Mouse (Mus musculus) ovary, postnatal 14 days (tissue): ENCODE results near the gene Ticrr.
A peak's percentile ranks its signal among the peaks of the same experiment; 100 is the strongest.

ENCODE experiments used
- DNase-seq: peaks from one replicate; pipeline ENCODE4 v3.0.0; 2022; ENCODE audit warnings: low spot score

Ticrr gene

DNA sequence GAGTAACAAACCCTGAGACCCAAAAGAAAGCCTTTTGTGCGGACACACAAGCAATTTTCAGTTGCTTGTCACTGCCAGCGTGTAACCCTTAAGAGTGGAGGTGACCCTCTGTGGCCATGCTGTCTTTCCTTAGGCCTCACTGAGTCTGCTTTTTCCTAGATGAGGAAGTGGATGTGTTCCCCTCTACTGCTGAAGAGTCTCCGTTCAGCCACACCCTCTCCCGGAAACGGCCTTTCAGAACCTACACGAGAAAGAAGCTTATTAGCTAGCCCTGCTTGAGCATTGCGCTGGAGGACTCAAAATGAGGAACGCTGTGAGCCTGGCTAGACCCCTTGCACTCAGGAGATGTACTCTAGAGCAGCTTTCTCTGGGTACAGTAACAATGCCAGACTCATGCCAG is 36.5 kb downstream of the Ticrr start:
- no peak for DNase-seq

- DNase-seq: no peak
Observed at GRCm38 (mm10) chr7:79702755-79703154, 42.8 kb downstream of the Ticrr start.

GRCm38 (mm10) chr7:79705210-79705609 is 45.2 kb downstream of the Ticrr start:
- no peak for DNase-seq

DNA sequence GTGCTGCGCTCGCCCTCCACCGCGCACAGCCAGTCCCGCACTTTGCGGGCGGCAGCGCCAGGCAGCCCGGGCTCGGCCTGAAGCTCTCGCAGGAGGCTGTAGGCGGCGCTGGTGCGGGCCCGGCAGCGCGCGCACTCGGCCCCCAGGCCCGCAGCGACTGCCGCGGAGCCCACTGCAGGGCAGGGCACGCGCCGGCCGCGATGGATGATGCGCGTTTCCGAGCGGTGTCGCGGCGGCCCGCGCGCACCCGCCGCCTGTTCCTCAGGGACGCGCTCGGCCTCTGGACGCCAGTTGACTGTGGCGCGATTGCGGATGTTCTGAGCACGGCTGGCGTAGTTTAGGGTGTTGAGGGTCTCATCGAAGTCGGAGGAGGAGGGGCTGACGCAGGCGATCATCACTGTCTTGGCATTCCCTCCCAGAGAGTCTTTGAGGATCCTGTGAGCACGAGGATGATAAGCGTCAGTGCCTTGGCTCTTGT is 50.2 kb downstream of the Ticrr start:
- DNase-seq: no peak

GRCm38 (mm10) chr7:79710831-79711230 is 50.8 kb downstream of the Ticrr start:
- DNase-seq: no peak

DNA sequence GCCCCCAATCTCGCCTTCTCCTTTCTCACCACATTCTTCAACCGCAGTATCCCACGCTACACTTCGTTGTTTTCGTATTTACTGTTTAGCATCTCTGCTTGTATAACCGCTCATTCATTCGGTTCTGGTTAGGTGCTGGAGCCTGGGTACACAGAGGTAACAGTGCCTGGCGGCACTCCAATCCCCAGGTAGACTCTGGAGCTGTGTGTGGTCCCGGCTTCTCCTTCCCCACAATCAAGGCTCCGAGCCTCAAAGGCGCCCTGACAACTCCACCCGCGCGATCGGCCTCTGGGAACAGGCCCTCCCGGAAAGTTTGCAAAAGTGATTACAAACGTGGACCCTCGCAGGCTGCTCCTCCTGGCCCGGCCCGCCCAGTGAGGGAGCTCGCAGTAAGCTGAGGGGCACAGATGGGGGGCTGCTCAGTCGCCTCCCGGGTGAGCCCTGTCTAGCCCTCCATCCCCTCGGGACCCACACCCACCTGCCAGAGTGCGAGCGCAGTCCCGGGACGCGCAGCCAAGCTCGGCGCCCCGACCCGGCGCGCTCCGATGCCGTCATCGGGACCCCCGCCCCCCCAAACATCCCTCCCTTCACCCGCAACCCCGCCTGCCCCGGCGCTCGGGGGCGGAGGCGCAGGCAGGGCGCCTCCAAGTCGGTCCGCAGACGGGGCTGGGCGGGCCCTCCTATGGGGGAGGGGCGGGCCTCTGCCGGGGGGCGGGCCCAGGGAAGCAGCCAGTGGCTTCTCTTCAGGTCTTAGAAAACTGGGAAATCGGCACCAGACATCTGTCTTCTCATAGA is 55.4 kb downstream of the Ticrr start, which contains the start of gene Kif7:
Gene Kif7 (minus strand): TSS at position 534 of the 795 bp plus-strand sequence.
- peak; percentile 79 for DNase-seq

DNA sequence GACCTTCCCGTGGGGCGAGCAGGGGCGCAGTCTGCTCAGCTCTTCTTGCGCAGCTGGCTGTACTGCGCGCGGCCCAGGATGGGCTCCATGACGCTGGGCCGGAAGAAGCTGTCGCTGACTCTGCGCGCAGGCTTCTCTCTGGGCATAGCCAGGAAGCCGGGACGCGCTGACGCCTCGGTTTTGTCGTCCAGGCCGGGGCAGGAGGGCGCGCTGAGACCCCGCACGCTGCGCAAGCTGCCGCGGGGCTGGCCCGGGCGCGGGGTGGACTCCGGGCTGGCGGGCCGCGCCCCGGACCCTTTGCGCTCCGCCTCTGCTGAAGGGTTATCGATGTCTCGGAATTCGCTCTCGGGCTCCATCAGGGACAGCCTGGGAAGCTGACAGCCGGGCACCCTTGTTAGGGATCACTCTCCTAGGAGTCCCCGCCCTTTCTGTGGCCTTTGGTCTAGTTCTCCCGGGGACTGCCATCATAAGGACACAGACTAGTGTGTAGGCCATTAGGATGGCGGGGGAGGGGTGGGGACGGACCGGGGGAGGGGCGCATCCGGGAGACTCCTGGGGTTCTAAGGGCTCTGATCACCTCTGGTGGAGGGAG is 61.5 kb downstream of the Ticrr start:
- peak; percentile 40 for DNase-seq

GRCm38 (mm10) chr7:79727091-79727490 is 67.1 kb downstream of the Ticrr start:
- DNase-seq: no peak

- peak; percentile 48 for DNase-seq
Observed at GRCm38 (mm10) chr7:79728219-79728618, 68.2 kb downstream of the Ticrr start.

DNA sequence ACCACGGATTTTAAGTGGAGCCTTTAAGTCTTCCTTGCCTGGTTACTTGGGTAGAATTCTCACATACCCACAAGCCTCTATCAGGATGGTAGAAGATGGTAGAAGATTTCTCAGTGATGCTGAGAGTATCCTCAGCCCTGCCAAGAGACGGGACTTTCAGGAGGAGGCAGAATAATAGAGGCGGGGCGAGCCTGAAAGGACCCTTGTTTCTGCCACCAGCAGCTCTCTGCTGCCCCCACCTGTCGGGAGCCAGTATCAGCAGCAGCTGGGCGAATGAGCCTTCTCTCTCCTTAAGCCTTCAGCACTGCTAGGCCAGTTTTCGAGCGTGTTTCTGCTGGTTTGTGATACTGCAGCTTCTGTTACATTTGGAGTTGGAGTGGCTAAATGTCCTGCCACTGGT is 69.2 kb downstream of the Ticrr start:
- peak; percentile 65 for DNase-seq

GRCm38 (mm10) chr7:79729743-79730370 is 69.9 kb downstream of the Ticrr start:
- no peak for DNase-seq

- DNase-seq: no peak
Observed at GRCm38 (mm10) chr7:79731438-79731837, 71.4 kb downstream of the Ticrr start.

GRCm38 (mm10) chr7:79732622-79733021 is 72.6 kb downstream of the Ticrr start, which contains the start of gene Plin1:
Gene Plin1 (minus strand): TSS chr7:79732903.
- no peak for DNase-seq

DNA sequence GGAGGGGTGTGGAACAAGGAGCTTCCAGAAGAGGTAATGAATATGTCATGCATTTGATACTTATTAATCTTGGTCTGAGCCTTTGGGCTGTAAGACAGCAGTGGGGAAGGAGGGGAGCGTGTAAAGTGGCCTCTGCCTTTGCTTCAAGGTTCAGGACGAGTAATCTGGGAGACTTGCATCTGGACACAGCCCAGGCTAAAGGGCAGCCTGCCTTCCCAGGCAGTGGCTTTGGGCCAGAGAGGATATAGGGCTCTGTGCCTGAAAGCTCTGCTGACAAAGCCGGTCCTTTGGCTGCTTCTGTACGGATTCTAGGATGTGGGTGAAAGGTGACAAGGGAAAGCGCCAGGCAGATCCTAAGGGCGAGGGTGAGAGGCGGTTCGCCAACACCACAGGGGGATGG is 74.6 kb downstream of the Ticrr start:
- DNase-seq: peak; percentile 49

GRCm38 (mm10) chr7:79736511-79736910 is 76.5 kb downstream of the Ticrr start:
- no peak for DNase-seq

DNA sequence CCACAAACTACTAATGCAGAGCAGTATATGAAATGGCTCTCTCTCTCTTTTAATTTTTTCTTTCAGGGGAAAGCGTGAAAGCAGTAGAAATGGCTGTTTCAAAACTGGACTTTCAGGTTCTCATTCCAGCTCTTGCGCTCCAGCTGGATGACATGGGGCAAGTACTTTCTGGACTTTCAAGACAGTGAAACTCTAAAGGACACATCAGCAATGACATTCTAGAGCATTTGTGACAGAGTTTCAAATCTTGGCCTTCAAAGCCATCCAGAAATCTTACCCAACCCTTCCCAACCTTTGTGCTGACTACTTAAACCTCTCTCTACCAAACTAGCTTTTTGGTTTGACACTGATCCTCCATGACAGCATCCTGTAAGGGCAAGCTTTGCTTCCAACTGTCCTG is 78.9 kb downstream of the Ticrr start:
- no peak for DNase-seq

DNA sequence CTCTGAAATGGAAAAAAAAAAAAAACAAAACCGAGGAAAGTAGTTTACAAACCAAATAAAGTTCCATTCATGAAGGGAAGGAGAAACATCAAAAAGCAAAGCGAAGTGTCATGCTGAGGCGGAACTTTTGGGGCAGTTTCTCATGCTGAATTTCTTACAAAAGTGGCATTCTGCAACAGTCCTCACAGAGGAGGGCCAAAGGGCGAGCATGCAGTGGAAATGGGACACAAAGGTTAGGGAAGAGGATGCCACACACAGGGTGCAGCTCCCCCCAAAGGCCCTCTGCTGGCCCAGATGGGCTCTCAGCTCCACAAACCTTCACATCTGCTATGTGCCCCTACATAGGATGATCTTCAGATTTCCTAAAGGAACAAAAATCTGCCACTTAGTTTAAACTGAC is 80.3 kb downstream of the Ticrr start:
- DNase-seq: no peak

DNA sequence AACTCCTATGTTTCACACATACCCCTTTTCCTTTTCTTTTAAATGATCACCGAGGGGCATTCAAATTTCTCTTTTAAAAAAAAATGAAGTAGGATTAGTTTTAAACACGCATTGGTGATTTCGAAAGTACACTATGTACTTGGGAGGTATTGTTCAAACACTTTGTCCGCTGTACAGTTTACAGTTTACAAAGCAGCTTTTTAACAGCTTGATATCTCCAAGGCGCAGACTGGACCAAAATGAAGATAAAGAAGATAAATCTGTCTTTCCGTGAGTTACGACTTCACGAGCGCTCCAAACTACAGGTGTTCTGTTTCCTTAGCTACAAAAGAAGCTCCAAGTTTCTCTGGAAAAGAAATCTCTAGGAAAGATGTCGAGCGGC is 82.3 kb downstream of the Ticrr start:
- no peak for DNase-seq

GRCm38 (mm10) chr7:79742659-79743536 is 82.9 kb downstream of the Ticrr start, which contains the start of the genes Pex11a and Wdr93:
Gene Pex11a (minus strand): TSS chr7:79743131.
Gene Wdr93 (plus strand): TSS chr7:79743163.
- DNase-seq: peak; percentile 70

- no peak for DNase-seq
Observed at GRCm38 (mm10) chr7:79744051-79744450, 84.1 kb downstream of the Ticrr start.

DNA sequence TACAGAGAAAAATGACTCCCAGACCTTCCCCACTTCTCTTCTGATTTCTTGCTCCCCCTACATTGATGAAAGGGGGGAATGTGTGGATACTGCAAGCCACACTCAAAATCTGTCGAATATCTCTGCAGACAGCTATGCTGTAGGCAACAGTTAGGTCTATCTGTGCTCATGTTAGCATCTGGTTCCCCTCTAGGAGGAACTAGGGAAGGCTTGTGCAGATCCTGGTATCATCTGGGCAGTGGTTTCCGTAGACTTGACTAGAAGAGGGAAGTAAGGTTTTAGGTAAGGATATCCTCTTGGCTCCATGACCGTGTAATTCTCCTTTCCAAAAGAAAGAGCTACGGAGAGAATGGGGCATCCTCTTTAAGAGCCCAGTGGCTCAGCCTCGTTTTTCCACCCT is 84.6 kb downstream of the Ticrr start:
- DNase-seq: no peak

GRCm38 (mm10) chr7:79747659-79748058 is 87.7 kb downstream of the Ticrr start:
- DNase-seq: no peak
